Mouse (Mus musculus): ENCODE data around the gene Fgfr2.
A peak's percentile ranks its signal among the peaks of the same experiment; 100 is the strongest.

The Fgfr2 gene

DNA sequence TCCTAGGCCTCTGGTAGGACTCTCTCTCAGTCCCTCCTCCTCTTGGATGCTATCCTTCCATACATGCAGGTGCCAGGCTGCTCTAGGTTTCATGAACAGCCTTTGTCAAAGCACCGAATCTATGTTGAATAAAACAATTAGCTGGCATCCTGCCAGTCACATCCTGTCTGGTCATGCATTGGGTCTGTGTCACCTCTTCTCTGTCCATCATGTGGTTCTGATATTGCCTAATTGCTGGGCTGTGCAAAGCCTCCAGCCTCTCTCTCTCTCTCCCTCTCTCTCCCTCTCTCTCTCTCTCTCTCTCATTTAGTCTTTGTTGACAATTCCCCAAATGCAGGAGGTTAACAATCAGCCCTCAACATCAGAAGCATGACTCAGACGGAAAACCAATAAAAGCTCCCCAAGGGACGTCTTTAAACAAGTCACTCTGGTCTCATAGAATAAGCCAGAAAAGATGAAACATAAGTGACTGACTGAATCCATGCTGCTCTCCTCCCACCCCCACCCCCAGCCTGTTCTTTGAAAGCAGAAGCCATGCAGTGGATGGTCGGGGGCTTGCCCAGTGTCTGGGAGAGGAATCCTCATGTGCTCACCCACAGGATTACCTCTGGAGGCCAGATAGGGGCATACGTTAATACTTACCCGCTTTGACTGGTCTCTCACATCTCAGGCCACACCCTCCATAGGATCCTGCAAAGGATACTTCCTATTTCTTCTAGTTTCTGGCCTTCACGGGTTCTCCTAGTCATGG lies 953.6 kb downstream of the Fgfr2 start:
- no peak overlapping the region for H3K4me3 ChIP-seq (replicated peaks; ENCODE audit: low read length)
- H3K36me3 ChIP-seq (ENCODE audit: insufficient read depth, low read length): no peaks in the 10 kb centered on the region
- peaks cover 4% of the 10 kb centered on the region; the same call in 1 of the 2 replicates for H3K27me3 ChIP-seq (ENCODE audit: insufficient read depth, low read length)
- TF ChIP-seq POU5F1 (IDR thresholded peaks at IDR 0.05; ENCODE audit: borderline replicate concordance, low read length) (no peak), CTCF (conservative IDR thresholded peaks at IDR 0.05; ENCODE audit: low read length) (no peak), NANOG (IDR thresholded peaks at IDR 0.05; ENCODE audit: borderline replicate concordance, low read length) (no peak)
- H3K4me1 ChIP-seq (replicated peaks; ENCODE audit: low read depth, low read length): 0 out of 2 replicates have a peak, but pooled peaks cover 5% of the 10 kb centered on the region
- peaks cover 13% of the 10 kb centered on the region for H3K9me3 ChIP-seq (ENCODE audit: low read length)

DNA sequence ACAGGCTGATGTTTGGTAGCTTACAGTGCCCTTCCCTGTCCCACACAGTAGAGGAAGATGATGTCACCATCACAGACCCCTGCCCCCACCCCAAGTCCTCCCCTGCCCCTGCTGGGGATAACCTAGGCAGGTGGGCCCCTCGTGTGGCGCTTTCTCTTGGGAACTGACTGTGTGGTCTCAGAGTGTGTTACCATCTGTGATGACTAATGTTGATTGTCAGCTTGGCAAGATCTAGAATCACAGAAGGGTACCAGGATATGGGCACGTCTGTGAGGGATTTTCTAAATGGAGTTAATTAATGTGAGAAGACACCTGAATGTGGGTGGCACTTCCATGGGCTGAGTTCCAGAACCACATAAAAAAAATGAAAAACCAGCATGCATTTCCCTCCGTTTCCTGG lies 955.9 kb downstream of the Fgfr2 start:
- Histone ChIP-seq H3K4me1 (replicated peaks; ENCODE audit: low read depth, low read length) (no peaks in the 10 kb centered on the region), H3K4me3 (replicated peaks; ENCODE audit: low read length) (no peak overlapping the region)
- TF ChIP-seq NANOG (IDR thresholded peaks at IDR 0.05; ENCODE audit: borderline replicate concordance, low read length): no peak
- TF ChIP-seq CTCF (conservative IDR thresholded peaks at IDR 0.05; ENCODE audit: low read length): no peak
- no peak for TF ChIP-seq POU5F1 (IDR thresholded peaks at IDR 0.05; ENCODE audit: borderline replicate concordance, low read length)

DNA sequence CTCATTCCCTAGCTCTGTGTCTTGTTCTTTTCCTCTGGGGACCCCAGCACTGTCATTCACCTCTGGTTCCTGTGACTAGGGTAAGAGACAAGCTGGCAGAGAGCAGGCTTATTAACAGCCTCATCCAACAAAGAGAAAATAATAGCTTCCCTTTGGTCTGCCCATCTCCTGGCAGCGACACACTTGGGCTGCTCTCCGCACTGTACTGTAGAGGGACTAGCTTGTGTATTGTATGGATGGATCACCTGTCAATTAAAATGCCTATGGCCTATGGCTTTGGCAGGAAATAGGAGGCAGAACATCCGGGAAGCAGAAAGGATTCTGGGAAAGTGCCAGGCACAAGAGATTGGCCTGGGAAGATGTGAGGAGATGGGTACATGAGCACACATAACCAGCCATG lies 960.9 kb downstream of the Fgfr2 start:
- no peak for TF ChIP-seq POU5F1 (IDR thresholded peaks at IDR 0.05; ENCODE audit: borderline replicate concordance, low read length)
- no peak for TF ChIP-seq CTCF (conservative IDR thresholded peaks at IDR 0.05; ENCODE audit: low read length)
- TF ChIP-seq NANOG (IDR thresholded peaks at IDR 0.05; ENCODE audit: borderline replicate concordance, low read length): no peak
- no peaks in the 10 kb centered on the region for H3K4me1 ChIP-seq (replicated peaks; ENCODE audit: low read depth, low read length)
- no peaks in the 10 kb centered on the region for H3K36me3 ChIP-seq (ENCODE audit: insufficient read depth, low read length)
- H3K4me3 ChIP-seq (replicated peaks; ENCODE audit: low read length): no peak overlapping the region
- no peaks in the 10 kb centered on the region for H3K27me3 ChIP-seq (ENCODE audit: insufficient read depth, low read length)
- no peaks in the 10 kb centered on the region for H3K9me3 ChIP-seq (ENCODE audit: low read length)

More for the DNA sequence above, 955.9 kb downstream of the Fgfr2 start:
- H3K27me3 ChIP-seq (ENCODE audit: insufficient read depth, low read length): peaks cover 4% of the 10 kb centered on the region; the same call in 1 of the 2 replicates
- H3K9me3 ChIP-seq (ENCODE audit: low read length): peaks cover 13% of the 10 kb centered on the region
- H3K36me3 ChIP-seq (ENCODE audit: insufficient read depth, low read length): no peaks in the 10 kb centered on the region

DNA sequence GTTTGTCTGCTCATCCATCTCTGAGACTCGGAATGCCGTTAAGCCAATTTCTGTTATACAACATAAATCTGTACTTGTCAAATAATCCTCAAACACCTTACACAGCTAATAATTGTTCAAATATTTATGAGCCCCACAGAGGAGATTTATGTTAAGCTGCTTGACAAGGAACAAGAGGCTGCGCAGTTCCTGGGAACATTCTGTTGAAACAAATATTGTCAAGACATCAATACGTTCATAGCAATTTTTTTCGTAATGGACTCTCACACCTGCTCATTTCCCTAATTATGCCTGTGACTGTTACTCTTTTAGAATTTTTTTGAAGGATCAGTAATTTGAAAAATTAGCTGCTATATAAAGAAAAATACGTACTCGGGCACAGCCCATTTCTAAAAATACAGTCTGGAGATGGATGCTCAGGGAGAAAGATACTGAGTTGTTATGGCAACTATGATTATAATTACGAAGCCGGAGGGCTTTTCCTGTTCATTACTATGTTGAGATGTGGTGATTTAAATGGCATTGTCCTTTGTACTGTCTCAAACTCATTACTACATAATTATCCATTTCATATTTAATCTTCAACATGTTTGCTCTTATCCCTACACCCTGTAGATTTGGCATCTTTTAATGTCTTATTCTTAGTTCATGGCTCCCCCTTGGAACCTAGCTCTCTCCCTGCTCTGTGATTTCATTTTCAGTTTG lies 964.7 kb downstream of the Fgfr2 start:
- H3K36me3 ChIP-seq (ENCODE audit: insufficient read depth, low read length): no peaks in the 10 kb centered on the region
- no peak for TF ChIP-seq POU5F1 (IDR thresholded peaks at IDR 0.05; ENCODE audit: borderline replicate concordance, low read length)
- TF ChIP-seq NANOG (IDR thresholded peaks at IDR 0.05; ENCODE audit: borderline replicate concordance, low read length): no peak
- TF ChIP-seq CTCF (conservative IDR thresholded peaks at IDR 0.05; ENCODE audit: low read length): no peak
- peaks cover 34% of the 10 kb centered on the region for H3K27me3 ChIP-seq (ENCODE audit: insufficient read depth, low read length)
- H3K4me1 ChIP-seq (replicated peaks; ENCODE audit: low read depth, low read length): peaks cover 13% of the 10 kb centered on the region
- H3K9me3 ChIP-seq (ENCODE audit: low read length): no peaks in the 10 kb centered on the region
- no peak overlapping the region for H3K4me3 ChIP-seq (replicated peaks; ENCODE audit: low read length)

DNA sequence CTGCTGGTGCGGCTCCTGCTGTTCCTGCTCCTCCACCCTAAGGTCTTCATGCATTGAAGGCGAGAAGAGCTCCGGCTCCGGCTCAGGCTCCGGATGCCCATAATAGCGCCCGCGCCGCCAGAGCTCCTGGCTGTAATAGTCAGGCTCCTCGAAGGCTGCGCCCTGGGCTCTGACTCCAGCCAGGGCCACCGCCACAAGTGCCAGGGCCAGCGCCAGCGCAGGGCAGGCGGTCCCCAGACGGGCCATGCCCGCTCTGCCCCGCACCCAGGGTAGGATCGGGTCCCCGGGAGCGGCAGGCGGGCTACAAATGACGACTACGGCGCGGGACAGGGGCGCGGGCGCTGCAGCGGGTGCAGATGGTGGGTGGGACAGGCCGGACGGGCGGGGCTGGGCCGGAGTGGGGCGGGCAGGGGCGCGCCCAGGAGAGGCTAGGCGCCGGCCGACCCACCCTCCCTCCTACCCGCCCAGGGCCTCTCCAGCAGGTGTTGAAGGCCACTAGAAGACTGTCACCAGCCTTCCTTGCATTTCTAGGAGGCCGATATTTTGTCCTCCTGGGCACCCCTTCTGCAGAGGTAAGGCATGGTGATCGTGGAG lies 968.7 kb downstream of the Fgfr2 start, which contains the start of gene Cpxm2:
Gene Cpxm2 (minus strand): TSS at position 372 of the 594 bp plus-strand sequence.
- Histone ChIP-seq H3K4me3 (replicated peaks; ENCODE audit: low read length) (peak within 1 kb of the TSS; percentile 84), H3K4me1 (replicated peaks; ENCODE audit: low read depth, low read length) (peaks cover 16% of the 10 kb centered on the region), H3K9me3 (ENCODE audit: low read length) (no peaks in the 10 kb centered on the region), H3K27me3 (ENCODE audit: insufficient read depth, low read length) (peaks cover 54% of the 10 kb centered on the region), H3K36me3 (ENCODE audit: insufficient read depth, low read length) (no peaks in the 10 kb centered on the region)
- TF ChIP-seq CTCF (conservative IDR thresholded peaks at IDR 0.05; ENCODE audit: low read length) (no peak), NANOG (IDR thresholded peaks at IDR 0.05; ENCODE audit: borderline replicate concordance, low read length) (no peak), POU5F1 (IDR thresholded peaks at IDR 0.05; ENCODE audit: borderline replicate concordance, low read length) (no peak)

DNA sequence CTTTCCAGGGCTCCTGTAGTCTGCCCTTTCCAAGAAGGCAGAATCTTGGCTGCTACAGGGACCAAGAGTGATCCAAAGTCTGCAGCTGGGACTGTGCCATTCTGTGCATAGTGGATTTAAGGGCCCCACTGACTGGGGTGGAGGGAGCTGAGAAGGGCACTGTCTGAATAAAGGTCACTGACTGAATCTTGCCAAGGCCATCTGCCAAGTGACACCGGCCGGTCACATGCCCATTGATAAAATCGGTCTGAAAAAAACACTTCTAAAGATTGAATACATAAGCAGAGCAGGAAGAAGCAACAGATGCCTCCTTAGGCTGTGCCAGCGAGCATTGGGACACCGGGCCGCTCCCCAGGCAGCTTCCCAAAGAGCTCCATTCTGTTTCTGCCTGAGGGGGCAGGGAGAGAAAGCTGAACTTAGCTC lies 969.4 kb downstream of the Fgfr2 start:
- no peak for TF ChIP-seq CTCF (conservative IDR thresholded peaks at IDR 0.05; ENCODE audit: low read length)
- TF ChIP-seq POU5F1 (IDR thresholded peaks at IDR 0.05; ENCODE audit: borderline replicate concordance, low read length): no peak
- no peak for TF ChIP-seq NANOG (IDR thresholded peaks at IDR 0.05; ENCODE audit: borderline replicate concordance, low read length)
- Histone ChIP-seq H3K4me1 (replicated peaks; ENCODE audit: low read depth, low read length) (peaks cover 16% of the 10 kb centered on the region), H3K27me3 (ENCODE audit: insufficient read depth, low read length) (peaks cover 54% of the 10 kb centered on the region), H3K36me3 (ENCODE audit: insufficient read depth, low read length) (no peaks in the 10 kb centered on the region), H3K9me3 (ENCODE audit: low read length) (no peaks in the 10 kb centered on the region), H3K4me3 (replicated peaks; ENCODE audit: low read length) (peak overlapping the region; percentile 84)

DNA sequence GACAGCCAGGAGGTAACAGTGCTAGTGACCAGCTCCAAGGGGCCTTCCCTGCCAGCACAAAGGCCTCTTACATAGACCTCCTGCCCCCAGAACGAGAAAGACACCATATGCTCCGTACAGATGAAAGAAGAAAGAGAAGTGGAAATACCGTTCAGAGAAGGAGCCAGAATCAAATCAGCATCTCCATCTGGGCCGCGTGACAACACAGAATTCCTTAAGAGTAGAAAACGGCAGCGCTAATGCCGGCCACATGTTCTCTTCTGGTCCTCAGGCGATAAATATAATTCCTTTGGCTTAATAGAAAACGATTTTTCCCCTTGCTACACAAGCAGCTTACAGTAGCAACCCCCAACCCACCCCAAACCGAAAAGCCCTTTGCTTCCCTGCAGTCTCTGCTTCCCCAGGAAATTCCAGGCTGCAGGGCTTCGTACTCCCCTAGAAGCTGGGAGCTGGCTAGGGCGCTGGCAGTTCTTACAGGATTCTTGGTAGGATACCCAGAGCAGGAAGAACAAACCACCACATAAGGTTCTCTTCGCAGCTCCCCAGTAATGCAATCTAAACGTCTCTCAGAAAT lies 977.8 kb downstream of the Fgfr2 start:
- TF ChIP-seq CTCF (conservative IDR thresholded peaks at IDR 0.05; ENCODE audit: low read length) (no peak), NANOG (IDR thresholded peaks at IDR 0.05; ENCODE audit: borderline replicate concordance, low read length) (no peak), POU5F1 (IDR thresholded peaks at IDR 0.05; ENCODE audit: borderline replicate concordance, low read length) (no peak)
- no peaks in the 10 kb centered on the region for H3K4me1 ChIP-seq (replicated peaks; ENCODE audit: low read depth, low read length)
- no peaks in the 10 kb centered on the region; the same call in 1 of the 2 replicates for H3K9me3 ChIP-seq (ENCODE audit: low read length)
- H3K27me3 ChIP-seq (ENCODE audit: insufficient read depth, low read length): peaks cover 10% of the 10 kb centered on the region; the same call in 1 of the 2 replicates
- no peak overlapping the region for H3K4me3 ChIP-seq (replicated peaks; ENCODE audit: low read length)
- no peaks in the 10 kb centered on the region for H3K36me3 ChIP-seq (ENCODE audit: insufficient read depth, low read length)

DNA sequence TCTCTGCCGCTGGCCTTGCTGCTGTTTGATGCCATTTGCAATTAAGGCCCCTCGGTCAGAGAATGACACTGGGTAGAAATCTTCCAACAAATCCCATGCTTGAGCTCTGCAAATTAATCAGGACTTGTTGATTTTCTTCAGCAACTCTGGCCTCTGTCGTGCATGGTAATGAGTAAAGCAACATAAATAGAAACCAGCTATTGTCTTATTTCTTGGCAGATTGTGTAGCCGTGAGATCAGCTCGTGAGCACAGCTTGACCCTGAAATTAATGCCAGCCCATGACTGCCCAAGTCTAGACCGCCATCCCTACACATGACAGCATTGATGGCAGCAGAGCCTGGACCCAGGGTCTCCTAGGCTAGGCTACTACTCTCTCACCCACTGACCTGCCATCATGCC lies 994.5 kb downstream of the Fgfr2 start:
- Histone ChIP-seq H3K4me3 (replicated peaks; ENCODE audit: low read length) (no peak overlapping the region), H3K36me3 (ENCODE audit: insufficient read depth, low read length) (no peaks in the 10 kb centered on the region), H3K27me3 (ENCODE audit: insufficient read depth, low read length) (no peaks in the 10 kb centered on the region), H3K4me1 (replicated peaks; ENCODE audit: low read depth, low read length) (no peaks in the 10 kb centered on the region), H3K9me3 (ENCODE audit: low read length) (peaks cover 4% of the 10 kb centered on the region)
- TF ChIP-seq POU5F1 (IDR thresholded peaks at IDR 0.05; ENCODE audit: borderline replicate concordance, low read length) (no peak), NANOG (IDR thresholded peaks at IDR 0.05; ENCODE audit: borderline replicate concordance, low read length) (no peak), CTCF (conservative IDR thresholded peaks at IDR 0.05; ENCODE audit: low read length) (no peak)

Measured in E14TG2a.4 (cell line).